Mouse (Mus musculus) pancreas, adult 10 weeks (tissue): ENCODE measurements around the gene Taar7b. TPM values are rescaled to one million over a fixed set of nuclear protein-coding genes. Genes with fewer than 3 reads are reported as not detected.

Source experiments
- polyA plus RNA-seq: library from polyadenylated mRNA; stranded (reverse); fragments of 350-450 nt; fragmentation: Illumina TruSeq; extraction: RNeasy Lipid Tissue Mini Kit (QIAGEN cat#74804); gene quantifications from one replicate; pipeline ENCODE4 v1.2.3, GENCODE M21; 2015; ENCODE audit warnings: low read depth, low replicate concordance; ENCODE audit not compliant: insufficient read depth

Taar7b gene
- polyA plus RNA-seq: not detected

GRCm38 (mm10) chr10:23999639-24000038 lies at the start of gene Taar7b:
Gene Taar7b (plus strand): TSS chr10:23999939.

GRCm38 (mm10) chr10:23960444-23960915 lies 39.3 kb upstream of the Taar7b start, which contains the start of gene Taar4:
Gene Taar4 (plus strand): TSS chr10:23960494.

GRCm38 (mm10) chr10:23970656-23971165 lies 29.0 kb upstream of the Taar7b start, which contains the start of gene Taar5:
Gene Taar5 (plus strand): TSS chr10:23970706.

GRCm38 (mm10) chr10:23985546-23985945 lies 14.2 kb upstream of the Taar7b start, which contains the start of gene Taar6:
Gene Taar6 (minus strand): TSS chr10:23985646.

GRCm38 (mm10) chr10:23993381-23993780 lies 6.4 kb upstream of the Taar7b start, which contains the start of gene Taar7a:
Gene Taar7a (minus strand): TSS chr10:23993481.

GRCm38 (mm10) chr10:24026922-24027321 lies 27.2 kb downstream of the Taar7b start, which contains the start of gene Taar7d:
Gene Taar7d (plus strand): TSS chr10:24027222.

GRCm38 (mm10) chr10:24037314-24037713 lies 37.6 kb downstream of the Taar7b start, which contains the start of gene Taar7e:
Gene Taar7e (plus strand): TSS chr10:24037614.

GRCm38 (mm10) chr10:24049210-24049609 lies 49.5 kb downstream of the Taar7b start, which contains the start of gene Taar7f:
Gene Taar7f (plus strand): TSS chr10:24049510.

Other genes with a start within 250 kb of the Taar7b start
- gene Rps12, start 212.7 kb upstream of the Taar7b start, polyA plus RNA-seq: 1,153 TPM
- gene Slc18b1, start 203.0 kb upstream of the Taar7b start, polyA plus RNA-seq: 2.6 TPM
- not detected for gene Vnn3, start 148.5 kb upstream of the Taar7b start, polyA plus RNA-seq
- gene Vnn1, start 105.3 kb upstream of the Taar7b start, polyA plus RNA-seq: 0.66 TPM
- gene Taar1, start 79.6 kb upstream of the Taar7b start, polyA plus RNA-seq: not detected
- not detected for gene Taar2, start 61.4 kb upstream of the Taar7b start, polyA plus RNA-seq
- not detected for gene Taar3, start 50.4 kb upstream of the Taar7b start, polyA plus RNA-seq
- not detected for gene Taar4, start 39.4 kb upstream of the Taar7b start, polyA plus RNA-seq
- gene Taar5, start 29.2 kb upstream of the Taar7b start, polyA plus RNA-seq: not detected
- gene Taar6, start 14.3 kb upstream of the Taar7b start, polyA plus RNA-seq: not detected
- gene Taar7a, start 6.5 kb upstream of the Taar7b start, polyA plus RNA-seq: not detected
- not detected for gene Taar7d, start 27.3 kb downstream of the Taar7b start, polyA plus RNA-seq
- gene Taar7e, start 37.7 kb downstream of the Taar7b start, polyA plus RNA-seq: not detected
- not detected for gene Taar7f, start 49.6 kb downstream of the Taar7b start, polyA plus RNA-seq
- not detected for gene Taar8a, start 76.6 kb downstream of the Taar7b start, polyA plus RNA-seq
- gene Taar8b, start 92.4 kb downstream of the Taar7b start, polyA plus RNA-seq: not detected
- not detected for gene Taar8c, start 102.0 kb downstream of the Taar7b start, polyA plus RNA-seq
- not detected for gene Taar9, start 109.6 kb downstream of the Taar7b start, polyA plus RNA-seq
- gene Stx7, start 149.4 kb downstream of the Taar7b start, polyA plus RNA-seq: 11.3 TPM
- not detected for gene Moxd1, start 223.6 kb downstream of the Taar7b start, polyA plus RNA-seq